Mouse (Mus musculus) kidney, adult 9 months (tissue): Measurements from ENCODE around the gene Mansc1.

Experiments
- DNase-seq: peaks from one replicate; pipeline ENCODE4 v3.0.0; 2022

Gene Mansc1

DNA sequence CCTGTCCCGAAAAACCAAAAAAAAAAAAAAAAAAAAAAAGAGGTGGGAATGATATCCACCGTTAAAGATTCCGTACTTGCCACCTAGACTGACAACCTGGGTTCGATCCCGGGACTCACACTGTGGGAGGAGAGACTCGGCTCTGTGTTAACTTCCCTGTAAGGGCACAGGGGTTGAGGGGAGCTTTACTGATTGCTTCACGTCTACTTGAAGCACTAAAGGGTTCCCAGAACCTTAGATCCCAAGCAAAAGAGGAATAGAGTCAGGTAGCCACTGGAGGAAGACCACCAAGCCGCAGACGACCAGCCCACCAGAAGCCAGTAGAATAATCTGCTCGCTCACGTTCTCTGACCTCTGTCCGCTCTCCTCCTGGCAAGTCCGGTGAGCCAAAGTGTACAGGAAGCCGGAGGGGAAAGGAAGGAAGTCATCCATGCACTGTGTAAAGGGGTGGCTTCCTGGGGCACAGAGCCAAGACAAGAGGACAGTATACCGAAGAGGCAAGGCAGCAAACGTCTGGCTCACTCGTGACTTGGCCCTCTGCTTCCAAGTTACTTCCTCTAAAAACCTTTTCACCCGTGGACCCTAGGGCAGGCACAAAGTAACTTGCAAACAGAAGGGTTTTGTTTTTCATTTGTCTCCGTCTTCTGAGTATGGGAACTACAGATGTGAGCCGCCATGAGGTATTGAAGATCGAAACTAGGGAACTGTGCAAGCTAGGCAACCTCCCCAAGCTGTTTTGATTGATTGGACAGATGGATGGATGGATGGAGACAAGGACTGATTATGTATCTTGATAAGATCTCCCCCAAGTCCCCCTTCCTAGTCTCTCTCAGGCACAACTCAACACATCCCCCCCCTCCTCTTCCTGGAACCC lies 37.5 kb downstream of the Mansc1 start:
- DNase-seq: peak; percentile 91

DNA sequence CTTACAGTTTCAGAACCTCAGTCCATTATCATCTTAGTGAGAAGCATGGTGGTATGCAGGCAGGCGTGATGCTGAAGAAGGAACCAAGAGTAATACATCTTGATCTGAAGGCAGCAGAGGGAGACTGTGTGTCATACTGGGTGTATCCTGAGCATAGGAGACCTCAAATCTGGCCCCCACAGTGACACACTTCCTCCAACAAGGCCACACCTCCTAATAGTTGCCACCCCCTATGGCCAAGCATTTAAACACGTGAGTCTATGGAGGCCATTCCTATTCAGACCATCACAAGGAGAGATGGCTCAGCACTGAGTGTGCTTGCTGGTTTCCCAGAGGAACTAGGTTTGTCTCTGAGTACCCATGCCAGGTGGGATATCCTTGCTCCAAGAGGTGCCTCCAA lies 40.7 kb downstream of the Mansc1 start:
- DNase-seq: no peak

DNA sequence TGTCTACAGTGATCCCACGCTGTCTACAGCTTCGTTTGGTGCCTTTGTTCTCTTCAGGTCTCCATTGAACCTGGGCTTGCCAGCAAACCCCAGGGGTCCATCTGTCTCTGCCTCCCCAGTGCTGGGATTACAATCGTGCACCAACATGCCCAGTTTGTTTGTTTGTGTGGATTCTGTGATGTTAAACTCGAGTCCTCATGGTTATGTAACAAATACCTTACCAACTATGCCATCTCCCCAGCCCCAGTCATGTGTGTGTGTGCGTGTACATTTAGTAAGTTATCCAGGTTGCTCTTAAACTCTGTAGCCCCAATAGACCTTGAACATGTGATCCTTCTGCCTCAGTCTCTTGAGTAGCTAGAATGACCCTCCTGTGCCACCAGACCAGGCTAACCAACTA lies 46.0 kb downstream of the Mansc1 start:
- DNase-seq: no peak

DNA sequence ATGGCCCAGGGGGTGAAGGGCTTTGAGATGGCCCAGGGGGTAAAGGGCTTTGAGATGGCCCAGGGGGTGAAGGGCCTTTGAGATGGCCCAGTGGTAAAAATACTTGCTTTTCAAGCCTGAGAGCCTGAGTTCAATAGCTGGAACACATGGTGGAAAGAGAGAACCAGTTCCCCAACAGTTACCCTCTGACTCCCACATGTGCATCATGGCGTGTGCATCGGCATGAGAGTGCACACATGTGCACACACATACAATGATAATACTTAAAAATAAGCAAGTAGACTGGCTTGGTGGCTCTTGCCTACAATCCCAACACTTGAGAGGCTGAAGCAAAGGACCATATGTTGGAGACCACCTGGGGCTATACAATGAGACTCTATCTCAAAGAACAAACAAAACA lies 47.7 kb downstream of the Mansc1 start:
- DNase-seq: no peak

DNA sequence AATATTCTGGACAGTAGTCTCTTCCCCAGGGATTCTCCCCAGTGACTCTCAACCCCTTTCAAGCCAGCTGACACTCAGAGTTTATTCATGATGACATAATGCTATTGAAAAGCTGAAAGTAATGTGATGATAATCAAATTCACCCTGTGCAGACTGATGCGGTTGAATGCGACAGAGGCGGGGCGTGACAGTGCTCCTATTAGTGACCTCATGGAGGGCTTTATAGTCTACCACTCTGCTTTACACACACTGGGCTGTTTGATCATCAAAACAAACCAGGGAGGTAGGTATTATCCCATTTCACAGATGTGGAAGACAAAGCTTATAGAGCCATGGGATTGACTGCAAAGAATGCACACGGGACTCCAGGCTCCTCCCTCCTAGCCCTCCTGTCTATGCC lies 50.2 kb downstream of the Mansc1 start:
- DNase-seq: no peak

DNA sequence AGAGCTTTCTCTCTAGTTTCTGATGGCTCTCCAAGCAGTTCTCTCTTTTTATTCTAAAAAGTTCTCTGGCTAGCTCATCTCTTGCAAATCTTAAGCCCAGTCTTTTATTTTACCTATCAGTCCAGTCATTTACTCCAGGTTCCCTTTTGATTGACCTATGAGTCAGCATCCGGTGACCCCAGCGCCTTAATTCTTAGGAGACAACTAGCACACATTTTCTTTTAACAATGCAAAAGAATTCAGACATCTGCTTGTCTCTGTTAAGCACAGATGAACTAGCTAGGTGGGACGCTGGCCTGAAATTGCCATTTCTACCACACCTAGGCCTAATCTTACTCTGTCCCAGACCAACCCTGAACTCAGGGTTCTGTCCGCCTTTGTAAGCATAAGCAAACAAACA lies 52.8 kb downstream of the Mansc1 start:
- DNase-seq: no peak

DNA sequence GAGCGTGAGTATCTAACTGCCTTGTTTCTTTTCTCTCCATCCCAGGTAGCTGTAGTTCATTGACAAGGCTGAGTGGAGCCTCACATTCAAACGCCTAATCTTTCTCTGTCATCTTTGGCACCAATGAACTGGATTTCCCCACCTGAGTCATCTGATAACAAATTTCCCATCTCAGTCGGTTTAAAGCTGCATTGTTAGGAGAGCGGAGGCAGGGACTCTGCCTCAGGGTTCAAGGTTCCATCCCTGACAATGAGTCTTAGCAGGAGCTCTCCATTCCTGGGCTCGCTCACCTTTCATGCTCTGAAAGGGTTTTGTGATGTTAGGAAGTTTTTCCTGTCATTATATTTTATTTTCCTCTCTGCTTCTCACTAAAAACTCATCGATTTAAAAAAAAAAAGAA lies 54.2 kb downstream of the Mansc1 start:
- no peak for DNase-seq

DNA sequence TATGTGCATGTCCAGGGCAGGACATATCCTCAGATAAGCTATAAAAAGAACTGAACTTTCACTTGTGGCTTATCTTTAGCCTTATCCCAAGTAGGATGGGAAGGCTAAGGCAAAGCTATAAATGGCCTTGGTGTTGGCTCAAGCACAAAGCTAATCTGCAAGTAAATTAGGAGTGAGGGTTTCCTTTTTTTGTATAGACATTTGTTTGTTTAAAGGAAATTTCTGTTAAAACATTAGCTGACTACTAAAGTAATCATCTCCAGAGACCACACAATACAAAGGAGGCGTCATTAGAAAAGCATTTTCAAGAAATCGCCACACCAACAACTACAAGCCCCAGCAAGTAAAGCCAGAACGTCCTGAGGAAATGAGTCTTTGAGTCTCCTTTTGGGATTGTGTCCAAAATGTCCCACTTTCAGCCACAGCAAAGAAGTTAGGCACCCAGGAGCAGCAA lies 57.0 kb downstream of the Mansc1 start:
- no peak for DNase-seq

DNA sequence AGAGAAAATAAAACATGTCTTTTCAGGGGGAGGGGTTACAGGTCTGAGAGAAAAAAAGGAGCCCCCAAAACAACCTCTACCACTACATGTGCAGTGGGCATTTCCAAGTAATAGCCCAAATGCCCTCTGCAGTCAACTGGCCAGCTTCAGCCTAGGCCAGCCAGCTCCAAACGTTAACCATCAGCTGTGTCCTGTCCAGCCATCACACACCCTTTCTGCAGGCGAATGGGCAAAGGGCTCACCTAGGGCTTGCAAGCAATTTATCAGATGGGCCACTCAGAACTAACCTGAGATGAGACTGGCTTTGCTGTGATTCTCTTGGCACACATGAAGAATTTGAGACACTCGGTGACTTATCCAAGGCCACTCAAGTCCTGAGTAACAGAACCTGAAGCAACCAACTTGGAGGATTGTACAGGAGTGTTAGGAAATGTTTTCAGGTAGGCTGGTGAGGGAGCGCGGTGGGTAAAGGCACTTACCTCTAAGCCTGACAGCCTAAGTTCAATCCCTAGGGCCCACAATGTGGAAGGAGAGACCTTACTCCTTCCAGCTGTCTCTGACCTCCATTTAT lies 64.2 kb downstream of the Mansc1 start:
- peak; percentile 43 for DNase-seq

DNA sequence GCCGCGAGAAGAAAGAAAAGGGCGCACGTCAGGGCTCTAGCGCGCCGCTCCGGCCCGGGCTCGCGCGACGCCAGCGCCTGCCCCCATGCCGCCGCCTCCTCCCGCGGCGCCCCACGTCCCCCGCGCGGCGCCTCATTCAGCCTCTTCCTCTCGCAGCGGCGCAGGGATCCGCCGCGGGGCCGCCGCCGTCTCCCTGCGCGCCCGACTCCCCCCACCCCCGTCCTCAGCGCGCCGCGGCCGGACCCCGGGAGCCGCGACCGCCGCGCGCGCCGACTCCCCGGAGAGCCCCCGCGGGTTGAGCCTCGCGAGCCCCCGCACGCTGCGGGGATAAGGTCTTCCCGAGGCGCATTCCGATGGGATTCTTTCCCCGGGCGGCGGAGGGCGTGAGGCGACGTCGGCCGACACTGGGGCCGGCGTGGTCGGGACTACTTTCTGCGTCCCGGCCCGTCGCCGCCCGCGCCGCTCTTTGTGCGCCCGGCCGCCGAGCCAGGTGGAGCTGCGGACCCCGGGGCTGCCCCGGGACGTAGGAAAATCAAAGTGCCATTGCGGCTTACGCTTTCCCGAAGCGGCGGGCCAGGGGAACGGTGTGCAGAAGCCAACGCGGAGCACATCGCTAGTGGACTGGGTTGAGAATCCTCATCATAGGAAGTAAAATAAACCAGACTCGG lies 65.3 kb downstream of the Mansc1 start, which contains the start of gene Lrp6:
Gene Lrp6 (minus strand): TSS at position 148 of the 668 bp plus-strand sequence.
- peak; percentile 84 for DNase-seq

DNA sequence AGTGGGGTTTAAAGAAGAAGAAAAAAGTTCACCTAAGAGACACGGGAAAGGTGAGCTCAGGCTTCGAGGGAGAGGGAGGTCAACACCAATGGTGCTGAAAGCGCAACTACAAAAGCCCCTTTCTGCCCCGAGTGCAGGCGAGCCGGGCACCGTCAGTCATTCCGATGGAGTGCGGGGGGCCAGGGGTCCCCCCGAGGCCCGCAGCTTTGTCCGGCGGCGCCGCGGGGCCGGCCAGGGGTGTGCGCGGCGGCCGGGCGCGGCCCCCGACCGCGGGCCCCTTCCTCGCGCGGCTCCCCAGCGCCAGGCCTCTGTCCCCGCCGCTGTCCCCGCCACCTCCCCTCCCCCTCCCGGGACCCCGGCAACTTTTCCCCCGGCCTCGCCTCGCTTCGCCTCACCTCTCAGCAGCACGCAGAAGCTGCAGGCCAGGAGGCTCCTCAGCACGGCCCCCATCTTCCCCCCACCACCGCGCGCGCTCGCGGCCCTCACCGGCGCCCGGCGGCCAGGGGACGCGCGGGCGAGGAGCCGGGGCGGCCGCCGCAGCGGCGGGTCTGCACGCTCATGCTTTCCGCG lies 66.0 kb downstream of the Mansc1 start:
- DNase-seq: no peak

DNA sequence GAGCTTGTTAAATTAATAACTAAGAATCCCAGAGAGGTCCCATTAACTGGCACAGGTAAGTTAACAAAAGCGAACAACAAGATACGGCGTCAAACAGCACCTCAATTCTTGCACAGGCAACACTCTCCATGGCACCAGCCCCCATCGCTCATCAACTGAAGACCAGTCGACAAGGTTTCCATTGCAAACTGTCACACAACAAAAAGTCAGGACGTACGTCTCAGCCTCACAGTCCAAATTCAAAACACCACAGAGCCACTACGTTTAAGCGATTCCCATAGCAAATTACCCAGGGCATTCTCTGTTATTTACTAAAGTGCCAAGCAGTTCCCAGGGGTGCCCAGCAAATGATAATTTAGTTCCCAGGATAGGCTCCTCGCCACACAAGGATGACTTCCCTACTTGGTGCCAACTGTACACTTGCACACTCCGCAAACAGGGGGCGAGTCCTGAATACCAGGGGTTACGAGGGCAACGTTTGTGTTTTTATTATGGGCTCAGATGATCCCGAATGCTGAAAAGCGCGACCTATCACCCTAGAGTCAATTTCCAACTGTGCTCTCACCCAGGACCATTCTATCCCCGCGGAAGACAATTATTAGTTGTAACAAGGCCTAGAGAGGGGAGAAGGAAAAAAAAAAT lies 66.6 kb downstream of the Mansc1 start:
- DNase-seq: peak; percentile 64

DNA sequence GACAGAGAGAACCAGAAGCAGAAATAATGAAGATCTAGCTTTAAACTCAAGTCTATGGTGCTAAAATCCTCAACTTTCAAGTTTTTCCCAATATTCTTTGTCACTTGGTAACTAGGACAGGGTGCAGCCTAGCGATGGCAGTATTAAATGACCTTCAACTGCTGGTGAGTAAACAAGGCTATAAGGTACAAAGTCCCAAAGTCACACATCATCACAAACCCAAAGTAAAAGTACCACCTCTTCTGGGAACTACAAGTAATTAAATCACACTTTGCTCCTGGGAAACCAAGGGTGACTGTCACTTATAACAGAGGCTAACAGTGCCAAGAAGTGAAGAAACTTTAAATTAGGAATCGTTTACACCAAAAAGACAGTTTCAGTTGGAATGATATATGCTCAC lies 67.7 kb downstream of the Mansc1 start:
- peak; percentile 82 for DNase-seq

DNA sequence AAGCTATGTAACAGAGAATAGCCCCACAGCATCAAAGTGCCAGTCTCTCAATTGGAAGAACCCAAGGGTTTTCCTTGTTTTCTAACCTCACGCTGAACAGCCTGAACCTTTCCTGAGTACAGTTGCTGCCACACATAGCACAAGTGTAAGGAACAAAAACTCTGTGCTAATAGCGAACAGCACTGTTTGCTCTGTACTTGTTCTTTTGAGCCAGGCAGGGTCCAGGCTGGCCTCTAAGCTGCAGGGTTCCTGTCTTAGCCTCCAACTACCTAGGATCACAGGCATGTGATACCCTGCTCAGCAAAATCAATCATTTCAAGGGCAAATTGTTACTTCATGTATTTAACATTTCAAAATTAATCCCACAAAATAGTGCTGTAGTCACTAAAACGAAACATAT lies 72.7 kb downstream of the Mansc1 start:
- DNase-seq: no peak
